Mouse (Mus musculus) thymus, postnatal 36 days (tissue): ENCODE measurements around the gene Slc6a13.

Experiments used
- DNase-seq, 2 experiments: peaks; one replicate each; pipeline ENCODE4 v3.0.0; 2022; ENCODE audit warnings: mixed read lengths in 2 of 2

The Slc6a13 gene

GRCm38 (mm10) chr6:121385397-121385796 lies 85.4 kb downstream of the Slc6a13 start:
- no peak for DNase-seq
